Mouse (Mus musculus) forebrain, postnatal 0 days (tissue): ENCODE measurements around the gene Neurl1b. TPM values are rescaled to one million over a fixed set of nuclear protein-coding genes. Genes with fewer than 3 reads are reported as not detected.

Source experiments
- ATAC-seq: fragments of 200-750 bp; cut with Nextera tagmentation; 2 replicates; pipeline ENCODE4 v1.8.0; 2017; ENCODE audit warnings: mild to moderate bottlenecking, moderate library complexity
- DNase-seq: peaks from one replicate; pipeline ENCODE4 v3.0.0-alpha.2; 2015
- H3K27ac ChIP-seq: fragments of 300-500 bp; sonication (generic); 2 replicates; pipeline ENCODE4 v1.5.1; 2014; ENCODE audit warnings: low read depth, mild to moderate bottlenecking, antibody characterized with exemption, low read length, moderate library complexity, mixed read lengths
- H3K27me3 ChIP-seq: fragments of 300-500 bp; sonication (generic); 2 replicates; pipeline ENCODE4 v1.6.1; 2014; ENCODE audit warnings: mild to moderate bottlenecking, low read length, mixed read lengths; ENCODE audit not compliant: insufficient read depth
- H3K36me3 ChIP-seq: fragments of 300-500 bp; sonication (generic); 2 replicates; pipeline ENCODE4 v1.6.1; 2014; ENCODE audit warnings: mild to moderate bottlenecking, moderate library complexity; ENCODE audit not compliant: insufficient read depth
- H3K4me1 ChIP-seq: fragments of 300-500 bp; sonication (generic); 2 replicates; pipeline ENCODE4 v1.6.1; 2014; ENCODE audit warnings: antibody characterized with exemption; ENCODE audit not compliant: insufficient read depth
- H3K4me2 ChIP-seq: fragments of 300-500 bp; sonication (generic); 2 replicates; pipeline ENCODE4 v1.6.1; 2014; ENCODE audit warnings: low read depth, mild to moderate bottlenecking, moderate library complexity
- H3K4me3 ChIP-seq: fragments of 300-500 bp; sonication (generic); 2 replicates; pipeline ENCODE4 v1.5.1; 2014; ENCODE audit warnings: low read depth, low read length, mixed read lengths
- H3K9ac ChIP-seq: fragments of 300-500 bp; sonication (generic); 2 replicates; pipeline ENCODE4 v1.6.1; 2014; ENCODE audit warnings: mild to moderate bottlenecking
- H3K9me3 ChIP-seq: fragments of 300-500 bp; sonication (generic); 2 replicates; pipeline ENCODE4 v1.6.1; 2016; ENCODE audit warnings: low read length
- CTCF ChIP-seq: sonication (generic); IDR thresholded peaks from 2 replicates; pipeline ENCODE4 v1.5.1; 2016; ENCODE audit warnings: antibody characterized with exemption, control low read depth, low read depth
- WGBS: fragments of 180-500 bp; shearing (Covaris S2); extraction: QIAGEN DNeasy Blood & Tissue Kit; methylation state at CpG from one replicate; pipeline ENCODE4 v1.1.7; 2014; 5-methylcytosine and 5-hydroxymethylcytosine counted together
- polyA plus RNA-seq: library from polyadenylated mRNA; unstranded; fragments of >200 nt; fragmentation: Nextera tagmentation; extraction: Ambion mirVana; gene quantifications from 2 replicates; pipeline ENCODE4 v1.2.1, GENCODE M21; 2015
- total RNA-seq: library from RNA; depleted of rRNA; stranded (reverse); fragments of >200 nt; gene quantifications from 2 replicates; pipeline ENCODE4 v1.2.3, GENCODE M21; 2014

Neurl1b gene
- total and polyA plus RNA-seq, 2 experiments from 2014 or later: 3.9 to 74.1 TPM

- Histone ChIP-seq H3K36me3 (no peaks in the 10 kb centered on the region), H3K9ac (no peak overlapping the region), H3K9me3 (no peaks in the 10 kb centered on the region), H3K4me3 (no peak overlapping the region), H3K27me3 (no peaks in the 10 kb centered on the region), H3K27ac (no peak overlapping the region), H3K4me2 (no peak overlapping the region), H3K4me1 (peaks cover 20% of the 10 kb centered on the region)
- WGBS: 88% methylated on average over 11 of the region's 11 CpGs
- no peak for ATAC-seq
- no peak for TF ChIP-seq CTCF
- DNase-seq: no peak
Measured at GRCm38 (mm10) chr17:26385252-26386130, 29.1 kb upstream of the Neurl1b start.

GRCm38 (mm10) chr17:26386131-26386481 lies 28.5 kb upstream of the Neurl1b start:
- H3K9ac ChIP-seq: no peak overlapping the region
- ATAC-seq (no peak), DNase-seq (no peak)
- no peak for TF ChIP-seq CTCF
- H3K4me3 ChIP-seq: no peak overlapping the region
- no peak overlapping the region for H3K4me2 ChIP-seq
- H3K4me1 ChIP-seq: peaks cover 17% of the 10 kb centered on the region
- no peaks in the 10 kb centered on the region for H3K9me3 ChIP-seq
- 76% methylated on average over 3 of the region's 3 CpGs for WGBS
- H3K27me3 ChIP-seq: no peaks in the 10 kb centered on the region
- H3K36me3 ChIP-seq: no peaks in the 10 kb centered on the region
- H3K27ac ChIP-seq: no peak overlapping the region

GRCm38 (mm10) chr17:26388106-26388505 lies 26.5 kb upstream of the Neurl1b start:
- Histone ChIP-seq H3K36me3 (no peaks in the 10 kb centered on the region), H3K27ac (no peak overlapping the region), H3K4me2 (no peak overlapping the region), H3K4me1 (no peaks in the 10 kb centered on the region), H3K27me3 (no peaks in the 10 kb centered on the region), H3K4me3 (no peak overlapping the region), H3K9me3 (no peaks in the 10 kb centered on the region), H3K9ac (no peak overlapping the region)
- DNase-seq: no peak
- ATAC-seq: no peak
- no peak for TF ChIP-seq CTCF
- WGBS: 70% methylated on average over 3 of the region's 3 CpGs

- H3K27me3 ChIP-seq: no peaks in the 10 kb centered on the region
- 86% methylated on average over 9 of the region's 9 CpGs for WGBS
- no peak overlapping the region for H3K4me2 ChIP-seq
- no peak overlapping the region for H3K27ac ChIP-seq
- H3K4me3 ChIP-seq: no peak overlapping the region
- H3K9ac ChIP-seq: no peak overlapping the region
- H3K9me3 ChIP-seq: no peaks in the 10 kb centered on the region
- no peak for TF ChIP-seq CTCF
- ATAC-seq (no peak), DNase-seq (no peak)
- no peaks in the 10 kb centered on the region for H3K4me1 ChIP-seq
- no peaks in the 10 kb centered on the region for H3K36me3 ChIP-seq
Measured at GRCm38 (mm10) chr17:26389241-26389640, 25.4 kb upstream of the Neurl1b start.

- Histone ChIP-seq H3K36me3 (no peaks in the 10 kb centered on the region), H3K9ac (no peak overlapping the region), H3K27me3 (no peaks in the 10 kb centered on the region), H3K4me3 (no peak overlapping the region), H3K9me3 (no peaks in the 10 kb centered on the region), H3K4me2 (no peak overlapping the region), H3K4me1 (no peaks in the 10 kb centered on the region), H3K27ac (no peak overlapping the region)
- TF ChIP-seq CTCF: no peak
- WGBS: 51% methylated on average over 5 of the region's 5 CpGs
- DNase-seq (no peak), ATAC-seq (no peak; the same call in 1 of the 2 replicates)
Measured at GRCm38 (mm10) chr17:26390666-26391065, 24.0 kb upstream of the Neurl1b start.

GRCm38 (mm10) chr17:26392355-26392754 lies 22.3 kb upstream of the Neurl1b start:
- Histone ChIP-seq H3K9me3 (no peaks in the 10 kb centered on the region), H3K27ac (no peak overlapping the region), H3K4me2 (no peak overlapping the region), H3K4me1 (no peaks in the 10 kb centered on the region), H3K27me3 (no peaks in the 10 kb centered on the region), H3K4me3 (no peak overlapping the region), H3K9ac (no peak overlapping the region), H3K36me3 (no peaks in the 10 kb centered on the region)
- no peak for TF ChIP-seq CTCF
- 71% methylated on average over 7 of the region's 7 CpGs for WGBS
- DNase-seq: no peak
- no peak for ATAC-seq

GRCm38 (mm10) chr17:26396765-26397164 lies 17.9 kb upstream of the Neurl1b start:
- Histone ChIP-seq H3K27ac (no peak overlapping the region), H3K4me3 (no peak overlapping the region), H3K4me1 (no peaks in the 10 kb centered on the region), H3K27me3 (no peaks in the 10 kb centered on the region), H3K9ac (no peak overlapping the region), H3K4me2 (no peak overlapping the region), H3K9me3 (no peaks in the 10 kb centered on the region), H3K36me3 (no peaks in the 10 kb centered on the region)
- 74% methylated on average over 3 of the region's 3 CpGs for WGBS
- TF ChIP-seq CTCF: no peak
- DNase-seq (no peak), ATAC-seq (no peak)
